Mouse (Mus musculus): Measurements from ENCODE around the gene Pold4. TPM values are rescaled to one million over a fixed set of nuclear protein-coding genes. Genes with fewer than 3 reads are reported as not detected.

Gene Pold4
- polyA plus RNA-seq, 1 experiment, result 96.1 TPM

DNA sequence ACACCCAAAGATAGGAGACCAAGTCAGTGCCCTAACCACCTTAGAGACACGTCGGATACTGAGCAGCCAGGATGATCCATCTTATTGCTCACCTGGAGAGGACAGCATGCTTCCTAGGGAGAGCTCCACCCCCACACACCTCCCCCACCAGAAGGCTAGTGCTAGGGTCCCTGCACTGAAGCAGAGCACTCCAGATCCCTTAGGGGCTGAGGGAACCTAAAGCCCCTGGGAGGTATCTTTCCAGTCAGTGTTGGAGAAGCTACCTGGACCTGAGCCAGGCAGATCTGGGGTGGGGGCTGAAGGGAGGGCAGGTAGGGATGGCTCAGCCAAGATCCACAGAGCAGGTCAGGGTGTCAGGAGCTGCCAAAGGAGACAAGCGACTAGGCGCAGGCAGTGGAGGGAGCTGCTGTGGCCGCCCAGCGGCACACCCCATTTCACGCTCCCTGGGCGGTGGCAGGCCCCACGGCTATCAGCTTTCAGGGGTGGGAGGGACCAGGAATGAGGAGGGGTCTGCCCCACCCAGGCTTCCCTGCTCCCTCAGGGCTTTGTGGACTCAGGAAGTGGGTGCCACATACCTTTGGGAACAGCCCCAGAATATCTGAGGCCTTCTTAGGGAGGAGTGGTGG, 2.1 kb upstream of the Pold4 start:
- Histone ChIP-seq H3K4me1 (ENCODE audit: control insufficient read depth, insufficient read depth, low read length) (peaks cover 11% of the 10 kb centered on the region), H3K4me3 (ENCODE audit: insufficient read depth, low read depth, low read length) (no peak overlapping the region), H3K27me3 (replicated peaks; ENCODE audit: control insufficient read depth, insufficient read depth, low read length) (no peaks in the 10 kb centered on the region), H3K36me3 (ENCODE audit: control insufficient read depth, insufficient read depth, low read length) (no peaks in the 10 kb centered on the region), H3K27ac (ENCODE audit: insufficient read depth, low read depth, low read length) (no peak overlapping the region)
- DNase-seq, result no peak
- 75% methylated on average over 9 of the region's 9 CpGs for WGBS
- no peak for TF ChIP-seq CTCF (conservative IDR thresholded peaks at IDR 0.05; ENCODE audit: insufficient read depth, insufficient read length, low read depth, low read length)
- TF ChIP-seq POLR2A (IDR thresholded peaks at IDR 0.05; ENCODE audit: low read depth, low read length), result no peak

DNA sequence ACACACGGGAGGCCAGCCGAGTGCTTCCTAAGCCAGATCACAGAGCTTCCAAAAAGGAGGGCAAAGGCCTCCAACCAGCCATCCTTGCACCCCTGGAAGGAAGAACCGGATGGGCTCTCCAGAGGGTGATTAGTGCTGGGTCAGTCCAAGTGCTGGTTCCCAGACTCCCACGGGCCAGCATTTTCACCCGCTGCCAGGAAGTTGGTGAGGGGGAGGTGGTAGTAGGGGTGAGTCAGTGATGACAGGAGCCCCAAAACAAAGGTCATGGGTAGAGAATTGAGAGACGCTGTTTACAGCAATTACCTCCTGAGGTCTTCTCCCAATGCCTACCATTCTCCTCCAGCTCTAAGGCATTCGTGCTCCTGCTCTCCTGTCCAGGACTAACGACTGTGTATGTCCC, 1.3 kb upstream of the Pold4 start:
- peak; percentile 43 for DNase-seq
- TF ChIP-seq CTCF (conservative IDR thresholded peaks at IDR 0.05; ENCODE audit: insufficient read depth, insufficient read length, low read depth, low read length), result no peak
- TF ChIP-seq POLR2A (IDR thresholded peaks at IDR 0.05; ENCODE audit: low read depth, low read length), result no peak
- no peaks in the 10 kb centered on the region for H3K27me3 ChIP-seq (replicated peaks; ENCODE audit: control insufficient read depth, insufficient read depth, low read length)
- H3K36me3 ChIP-seq (ENCODE audit: control insufficient read depth, insufficient read depth, low read length), result no peaks in the 10 kb centered on the region
- peaks cover 11% of the 10 kb centered on the region for H3K4me1 ChIP-seq (ENCODE audit: control insufficient read depth, insufficient read depth, low read length)
- WGBS, result 36% methylated on average over 8 of the region's 8 CpGs
- H3K4me3 ChIP-seq (ENCODE audit: insufficient read depth, low read depth, low read length), result no peak overlapping the region
- peak overlapping the region; percentile 43; the same call in 1 of the 2 replicates for H3K27ac ChIP-seq (ENCODE audit: insufficient read depth, low read depth, low read length)

DNA sequence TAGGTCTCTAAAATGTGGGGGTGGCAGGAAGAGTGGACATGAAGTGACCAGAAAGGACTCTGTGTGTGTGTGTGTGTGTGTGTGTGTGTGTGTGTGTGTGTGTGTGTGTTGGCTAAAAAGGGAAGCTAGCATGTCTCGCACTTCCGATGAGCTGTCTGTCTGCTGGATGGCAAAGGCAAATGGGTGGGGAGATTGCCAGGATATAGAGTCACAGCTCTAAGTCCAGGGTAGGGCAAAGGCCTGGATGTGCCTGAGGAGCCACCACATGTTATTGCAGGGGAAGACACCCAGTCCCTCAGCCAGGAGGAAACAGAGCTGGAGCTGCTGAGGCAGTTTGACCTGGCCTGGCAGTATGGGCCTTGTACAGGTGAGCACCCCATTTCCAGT, 480 bp downstream of the Pold4 start:
- Histone ChIP-seq H3K36me3 (ENCODE audit: control insufficient read depth, insufficient read depth, low read length) (no peaks in the 10 kb centered on the region), H3K27ac (ENCODE audit: insufficient read depth, low read depth, low read length) (peak overlapping the region; percentile 97), H3K4me1 (ENCODE audit: control insufficient read depth, insufficient read depth, low read length) (peaks cover 11% of the 10 kb centered on the region), H3K27me3 (replicated peaks; ENCODE audit: control insufficient read depth, insufficient read depth, low read length) (no peaks in the 10 kb centered on the region), H3K4me3 (ENCODE audit: insufficient read depth, low read depth, low read length) (peak overlapping the region; percentile 84)
- WGBS, result 9% methylated on average over 2 of the region's 2 CpGs
- TF ChIP-seq POLR2A (IDR thresholded peaks at IDR 0.05; ENCODE audit: low read depth, low read length) (no peak), CTCF (conservative IDR thresholded peaks at IDR 0.05; ENCODE audit: insufficient read depth, insufficient read length, low read depth, low read length) (no peak)
- DNase-seq, result no peak

DNA sequence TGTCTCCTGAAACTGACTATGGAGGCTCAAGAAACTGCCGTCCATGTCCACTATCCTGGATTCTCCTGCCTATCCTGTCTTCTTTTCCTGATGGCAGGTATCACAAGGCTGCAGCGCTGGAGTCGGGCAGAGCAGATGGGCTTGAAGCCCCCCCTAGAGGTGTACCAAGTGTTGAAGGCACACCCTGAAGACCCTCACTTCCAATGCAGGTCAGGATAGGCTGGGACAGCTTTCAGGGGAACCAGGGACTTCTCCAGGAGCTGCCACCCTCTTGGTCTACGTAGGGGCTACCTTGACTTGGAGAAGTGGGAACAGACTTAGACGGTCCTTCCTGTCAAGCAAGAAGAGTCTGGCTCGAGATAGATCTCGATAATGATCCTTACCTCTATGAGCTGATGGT, 952 bp downstream of the Pold4 start:
- WGBS, result 83% methylated on average over 7 of the region's 7 CpGs
- Histone ChIP-seq H3K27ac (ENCODE audit: insufficient read depth, low read depth, low read length) (no peak overlapping the region), H3K36me3 (ENCODE audit: control insufficient read depth, insufficient read depth, low read length) (no peaks in the 10 kb centered on the region), H3K27me3 (replicated peaks; ENCODE audit: control insufficient read depth, insufficient read depth, low read length) (no peaks in the 10 kb centered on the region), H3K4me3 (ENCODE audit: insufficient read depth, low read depth, low read length) (no peak overlapping the region), H3K4me1 (ENCODE audit: control insufficient read depth, insufficient read depth, low read length) (peaks cover 11% of the 10 kb centered on the region)
- DNase-seq, result no peak
- TF ChIP-seq POLR2A (IDR thresholded peaks at IDR 0.05; ENCODE audit: low read depth, low read length), result no peak
- TF ChIP-seq CTCF (conservative IDR thresholded peaks at IDR 0.05; ENCODE audit: insufficient read depth, insufficient read length, low read depth, low read length), result no peak

DNA sequence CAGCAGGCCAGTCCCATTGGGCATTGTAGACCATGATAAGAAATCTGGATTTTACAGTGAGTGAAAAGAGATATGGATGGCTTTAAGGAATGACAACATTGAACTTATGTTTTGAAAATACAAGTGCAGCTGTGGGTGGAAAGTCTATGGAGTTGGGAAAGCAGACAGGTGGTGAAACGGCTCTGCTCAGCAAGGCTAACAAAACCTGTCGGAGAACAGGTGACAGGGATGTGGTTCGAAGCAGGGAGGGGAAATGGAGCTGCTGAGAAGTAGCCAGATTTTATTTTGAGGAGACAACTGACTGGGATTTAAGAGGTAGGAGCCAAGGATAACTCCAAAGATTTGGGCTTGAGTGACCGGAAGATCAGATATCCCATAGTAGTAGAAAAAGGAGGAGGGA, 2.8 kb downstream of the Pold4 start:
- Histone ChIP-seq H3K4me1 (ENCODE audit: control insufficient read depth, insufficient read depth, low read length) (peaks cover 11% of the 10 kb centered on the region), H3K4me3 (ENCODE audit: insufficient read depth, low read depth, low read length) (no peak overlapping the region), H3K36me3 (ENCODE audit: control insufficient read depth, insufficient read depth, low read length) (no peaks in the 10 kb centered on the region), H3K27me3 (replicated peaks; ENCODE audit: control insufficient read depth, insufficient read depth, low read length) (no peaks in the 10 kb centered on the region), H3K27ac (ENCODE audit: insufficient read depth, low read depth, low read length) (no peak overlapping the region)
- WGBS, result 71% methylated on average over 4 of the region's 4 CpGs
- DNase-seq, result no peak
- TF ChIP-seq POLR2A (IDR thresholded peaks at IDR 0.05; ENCODE audit: low read depth, low read length), result no peak
- no peak for TF ChIP-seq CTCF (conservative IDR thresholded peaks at IDR 0.05; ENCODE audit: insufficient read depth, insufficient read length, low read depth, low read length)

DNA sequence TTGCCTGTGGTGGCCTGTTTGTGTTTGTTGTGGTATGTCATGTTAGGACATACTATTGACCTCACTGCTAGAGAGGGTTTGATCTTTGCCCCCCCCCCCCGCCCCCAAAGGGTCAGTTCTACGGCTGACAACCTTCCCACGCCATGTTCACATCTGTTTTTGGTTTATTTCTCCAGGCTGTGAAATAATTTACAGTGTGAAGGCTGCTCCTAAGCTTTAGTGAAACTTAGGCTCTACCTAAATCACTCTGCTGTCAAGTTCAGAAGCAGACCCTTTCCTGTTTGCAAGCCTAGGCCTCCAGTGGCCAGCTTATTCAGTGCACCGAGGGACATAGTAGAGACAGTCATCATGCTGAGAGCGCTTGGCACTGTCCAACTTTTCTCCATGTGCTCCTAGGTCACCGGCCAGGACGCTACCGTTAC, 8.6 kb downstream of the Pold4 start:
- 55% methylated on average over 8 of the region's 8 CpGs for WGBS
- Histone ChIP-seq H3K4me1 (ENCODE audit: control insufficient read depth, insufficient read depth, low read length) (no peaks in the 10 kb centered on the region), H3K4me3 (ENCODE audit: insufficient read depth, low read depth, low read length) (no peak overlapping the region), H3K36me3 (ENCODE audit: control insufficient read depth, insufficient read depth, low read length) (no peaks in the 10 kb centered on the region), H3K27ac (ENCODE audit: insufficient read depth, low read depth, low read length) (no peak overlapping the region), H3K27me3 (replicated peaks; ENCODE audit: control insufficient read depth, insufficient read depth, low read length) (no peaks in the 10 kb centered on the region)
- DNase-seq, result no peak
- TF ChIP-seq POLR2A (IDR thresholded peaks at IDR 0.05; ENCODE audit: low read depth, low read length), result no peak
- no peak for TF ChIP-seq CTCF (conservative IDR thresholded peaks at IDR 0.05; ENCODE audit: insufficient read depth, insufficient read length, low read depth, low read length)

DNA sequence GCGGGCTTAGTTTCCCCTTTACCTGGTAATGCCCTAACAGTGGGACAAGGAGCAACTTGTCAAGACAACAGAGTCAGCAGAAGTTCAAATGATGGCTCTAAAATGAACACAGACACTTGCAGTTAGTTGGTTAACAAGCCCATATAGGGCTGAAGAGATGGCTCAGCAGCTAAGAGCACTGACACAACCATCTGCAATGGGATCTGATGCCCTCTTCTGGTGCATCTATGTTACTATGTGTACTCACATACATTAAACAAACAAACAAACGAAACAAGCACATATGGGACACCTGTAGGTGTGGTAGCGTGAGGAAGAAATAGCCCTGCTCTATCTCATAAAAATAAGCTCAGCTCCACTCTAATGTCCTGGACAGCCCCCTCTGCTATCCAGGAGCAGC, 10.7 kb downstream of the Pold4 start:
- Histone ChIP-seq H3K27me3 (replicated peaks; ENCODE audit: control insufficient read depth, insufficient read depth, low read length) (no peaks in the 10 kb centered on the region), H3K27ac (ENCODE audit: insufficient read depth, low read depth, low read length) (no peak overlapping the region), H3K4me1 (ENCODE audit: control insufficient read depth, insufficient read depth, low read length) (no peaks in the 10 kb centered on the region), H3K36me3 (ENCODE audit: control insufficient read depth, insufficient read depth, low read length) (no peaks in the 10 kb centered on the region), H3K4me3 (ENCODE audit: insufficient read depth, low read depth, low read length) (no peak overlapping the region)
- TF ChIP-seq CTCF (conservative IDR thresholded peaks at IDR 0.05; ENCODE audit: insufficient read depth, insufficient read length, low read depth, low read length), result no peak
- no peak for TF ChIP-seq POLR2A (IDR thresholded peaks at IDR 0.05; ENCODE audit: low read depth, low read length)
- 79% methylated on average over 3 of the region's 3 CpGs for WGBS
- no peak for DNase-seq
